Mouse (Mus musculus) MEL (cell line): ENCODE measurements at regions not wholly inside any gene's neighbourhood (a gene's known extent, or its start where the extent isn't known, plus 50 kb on each side); places are given as distances from the start of the nearest gene placed in this dataset.

Source experiments
- DNase-seq: peaks from one replicate; pipeline ENCODE4 v3.0.0; 2011; ENCODE audit warnings: low read depth, low spot score
- H3K27ac ChIP-seq: 2 replicates; pipeline ENCODE4 v1.5.1; 2012; ENCODE audit warnings: low read depth, mild to moderate bottlenecking, control low read depth, low read length, moderate library complexity; ENCODE audit not compliant: control insufficient read depth
- H3K27me3 ChIP-seq, 2 experiments: fragments of 150-350 bp in 1 of 2; sonication (generic) in 1 of 2; 2 replicates each; pipeline ENCODE4 v1.6.1; 2012; ENCODE audit warnings: low read length in 2 of 2, mild to moderate bottlenecking in 2 of 2, improper control_type of control experiment in 1 of 2, moderate library complexity in 1 of 2; ENCODE audit not compliant: insufficient read depth in 2 of 2, control insufficient read depth in 1 of 2
- H3K36me3 ChIP-seq, 2 experiments: 2 replicates each; pipeline ENCODE4 v1.6.1; 2012 to 2014; ENCODE audit warnings: low read length in 2 of 2, improper control_type of control experiment in 1 of 2, inconsistent platforms in 1 of 2, mild to moderate bottlenecking in 1 of 2; ENCODE audit not compliant: insufficient read depth in 2 of 2, control insufficient read depth in 1 of 2
- H3K4me1 ChIP-seq, 2 experiments: fragments of 150-350 bp in 1 of 2; sonication (generic) in 1 of 2; 2 replicates each; pipeline ENCODE4 v1.6.1; 2012; ENCODE audit warnings: low read length in 2 of 2, improper control_type of control experiment in 1 of 2, mild to moderate bottlenecking in 1 of 2; ENCODE audit not compliant: insufficient read depth in 2 of 2, control insufficient read depth in 1 of 2
- H3K4me3 ChIP-seq, 2 experiments: fragments of 150-350 bp in 1 of 2; sonication (generic) in 1 of 2; 2 replicates each; pipeline ENCODE4 v1.5.1; 2012; ENCODE audit warnings: low read depth in 2 of 2, low read length in 2 of 2, mild to moderate bottlenecking in 2 of 2, moderate library complexity in 2 of 2, control low read depth in 1 of 2, improper control_type of control experiment in 1 of 2; ENCODE audit not compliant: control insufficient read depth in 1 of 2, insufficient read depth in 1 of 2
- H3K79me2 ChIP-seq: 2 replicates; pipeline ENCODE4 v1.6.1; 2012; ENCODE audit warnings: mild to moderate bottlenecking, low read length, moderate library complexity; ENCODE audit not compliant: control insufficient read depth, poor library complexity, insufficient read depth
- H3K9ac ChIP-seq: 2 replicates; pipeline ENCODE4 v1.6.1; 2012; ENCODE audit warnings: low read depth, mild to moderate bottlenecking, control low read depth, low read length, moderate library complexity; ENCODE audit not compliant: control insufficient read depth, poor library complexity, severe bottlenecking
- H3K9me3 ChIP-seq: fragments of 150-350 bp; sonication (generic); replicated peaks from 2 replicates; pipeline ENCODE4 v1.6.1; 2012; ENCODE audit warnings: mild to moderate bottlenecking, low read length, improper control_type of control experiment, moderate library complexity; ENCODE audit not compliant: insufficient read depth
- CHD2 ChIP-seq: IDR thresholded peaks from 2 replicates; pipeline ENCODE4 v1.6.1; 2011; ENCODE audit warnings: low read length, improper control_type of control experiment
- CTCF ChIP-seq, 3 experiments: IDR thresholded peaks in 2 of 3; conservative IDR thresholded peaks in 1 of 3; 2 replicates each; pipeline ENCODE4 v1.5.1; 2011 to 2012; ENCODE audit warnings: low read length in 3 of 3, low read depth in 2 of 3, mild to moderate bottlenecking in 2 of 3, improper control_type of control experiment in 1 of 3, inconsistent platforms in 1 of 3, mixed read lengths in 1 of 3, moderate library complexity in 1 of 3; ENCODE audit not compliant: control insufficient read depth in 1 of 3, insufficient read depth in 1 of 3, poor library complexity in 1 of 3, severe bottlenecking in 1 of 3
- ELF1 ChIP-seq: IDR thresholded peaks from 2 replicates; pipeline ENCODE4 v1.6.1; 2014; ENCODE audit warnings: low read depth, mild to moderate bottlenecking, inconsistent platforms, low read length, improper control_type of control experiment, moderate library complexity
- GABPA ChIP-seq: IDR thresholded peaks from 2 replicates; pipeline ENCODE4 v1.6.1; 2012; ENCODE audit warnings: low read depth, mild to moderate bottlenecking, inconsistent platforms, low read length, improper control_type of control experiment, moderate library complexity
- GATA1 ChIP-seq: IDR thresholded peaks from 2 replicates; pipeline ENCODE4 v1.6.1; 2011; ENCODE audit warnings: low read depth, low read length, improper control_type of control experiment
- HCFC1 ChIP-seq: IDR thresholded peaks from 2 replicates; pipeline ENCODE4 v1.6.1; 2012; ENCODE audit warnings: low read depth, mild to moderate bottlenecking, inconsistent platforms, low read length, improper control_type of control experiment, moderate library complexity
- JUND ChIP-seq: IDR thresholded peaks from 2 replicates; pipeline ENCODE4 v1.6.1; 2011; ENCODE audit warnings: low read depth, mild to moderate bottlenecking, improper control_type of control experiment, low read length
- KAT2A ChIP-seq: conservative IDR thresholded peaks from 2 replicates; pipeline ENCODE4 v1.6.1; 2012; ENCODE audit warnings: low read depth, low read length, improper control_type of control experiment, inconsistent platforms
- MAZ ChIP-seq: IDR thresholded peaks from 2 replicates; pipeline ENCODE4 v1.6.1; 2012; ENCODE audit warnings: low read depth, mild to moderate bottlenecking, inconsistent platforms, low read length, improper control_type of control experiment
- MEF2A ChIP-seq: IDR thresholded peaks from 2 replicates; pipeline ENCODE4 v1.6.1; 2014; ENCODE audit warnings: low read depth, mild to moderate bottlenecking, inconsistent platforms, low read length, improper control_type of control experiment; ENCODE audit not compliant: poor library complexity, insufficient replicate concordance, severe bottlenecking; ENCODE audit errors: extremely low read depth
- MXI1 ChIP-seq: IDR thresholded peaks from 2 replicates; pipeline ENCODE4 v1.6.1; 2011; ENCODE audit warnings: mild to moderate bottlenecking, low read depth, low read length, improper control_type of control experiment
- MYC ChIP-seq: IDR thresholded peaks from 2 replicates; pipeline ENCODE4 v1.6.1; 2011; ENCODE audit warnings: low read depth, mild to moderate bottlenecking, low read length, improper control_type of control experiment, moderate library complexity
- NELFE ChIP-seq: IDR thresholded peaks from 2 replicates; pipeline ENCODE4 v1.6.1; 2011; ENCODE audit warnings: low read depth, low read length, improper control_type of control experiment
- NRF1 ChIP-seq: IDR thresholded peaks from 2 replicates; pipeline ENCODE4 v1.6.1; 2014; ENCODE audit warnings: low read depth, mild to moderate bottlenecking, inconsistent platforms, low read length, improper control_type of control experiment, moderate library complexity; ENCODE audit not compliant: poor library complexity, insufficient read depth, severe bottlenecking
- POLR2AphosphoS2 ChIP-seq: IDR thresholded peaks from 2 replicates; pipeline ENCODE4 v1.6.1; 2011; ENCODE audit warnings: low read length, improper control_type of control experiment
- POLR2AphosphoS5 ChIP-seq: IDR thresholded peaks from 2 replicates; pipeline ENCODE4 v1.6.1; 2012; ENCODE audit warnings: low read depth, borderline replicate concordance, mild to moderate bottlenecking, inconsistent platforms, low read length, moderate library complexity, mixed read lengths
- RAD21 ChIP-seq: IDR thresholded peaks from 2 replicates; pipeline ENCODE4 v1.6.1; 2011; ENCODE audit warnings: mild to moderate bottlenecking, low read depth, low read length, improper control_type of control experiment
- RCOR1 ChIP-seq: IDR thresholded peaks from 2 replicates; pipeline ENCODE4 v1.6.1; 2012; ENCODE audit warnings: low read depth, mild to moderate bottlenecking, inconsistent platforms, low read length, improper control_type of control experiment
- SIN3A ChIP-seq: IDR thresholded peaks from 2 replicates; pipeline ENCODE4 v1.6.1; 2012; ENCODE audit warnings: low read length, improper control_type of control experiment, inconsistent platforms
- SMC3 ChIP-seq: IDR thresholded peaks from 2 replicates; pipeline ENCODE4 v1.6.1; 2011; ENCODE audit warnings: low read depth, low read length, improper control_type of control experiment
- TCF12 ChIP-seq: IDR thresholded peaks from 2 replicates; pipeline ENCODE4 v1.6.1; 2014; ENCODE audit warnings: low read depth, mild to moderate bottlenecking, inconsistent platforms, low read length, improper control_type of control experiment, moderate library complexity
- UBTF ChIP-seq: IDR thresholded peaks from 2 replicates; pipeline ENCODE4 v1.6.1; 2012; ENCODE audit warnings: low read depth, mild to moderate bottlenecking, inconsistent platforms, low read length, improper control_type of control experiment, moderate library complexity, borderline replicate concordance; ENCODE audit not compliant: insufficient read depth
- USF1 ChIP-seq: IDR thresholded peaks from 2 replicates; pipeline ENCODE4 v1.6.1; 2014; ENCODE audit warnings: low read depth, mild to moderate bottlenecking, inconsistent platforms, low read length, improper control_type of control experiment, moderate library complexity
- ZC3H11A ChIP-seq: IDR thresholded peaks from 2 replicates; pipeline ENCODE4 v1.6.1; 2012; ENCODE audit warnings: low read depth, mild to moderate bottlenecking, inconsistent platforms, low read length, improper control_type of control experiment
- ZKSCAN1 ChIP-seq: IDR thresholded peaks from 2 replicates; pipeline ENCODE4 v1.6.1; 2012; ENCODE audit warnings: low read depth, mild to moderate bottlenecking, inconsistent platforms, low read length, improper control_type of control experiment, moderate library complexity
- ZMIZ1 ChIP-seq: IDR thresholded peaks from 2 replicates; pipeline ENCODE4 v1.6.1; 2012; ENCODE audit warnings: low read depth, mild to moderate bottlenecking, inconsistent platforms, low read length, improper control_type of control experiment, moderate library complexity
- ZNF384 ChIP-seq: IDR thresholded peaks from 2 replicates; pipeline ENCODE4 v1.6.1; 2012; ENCODE audit warnings: low read depth, mild to moderate bottlenecking, inconsistent platforms, low read length, improper control_type of control experiment

DNA sequence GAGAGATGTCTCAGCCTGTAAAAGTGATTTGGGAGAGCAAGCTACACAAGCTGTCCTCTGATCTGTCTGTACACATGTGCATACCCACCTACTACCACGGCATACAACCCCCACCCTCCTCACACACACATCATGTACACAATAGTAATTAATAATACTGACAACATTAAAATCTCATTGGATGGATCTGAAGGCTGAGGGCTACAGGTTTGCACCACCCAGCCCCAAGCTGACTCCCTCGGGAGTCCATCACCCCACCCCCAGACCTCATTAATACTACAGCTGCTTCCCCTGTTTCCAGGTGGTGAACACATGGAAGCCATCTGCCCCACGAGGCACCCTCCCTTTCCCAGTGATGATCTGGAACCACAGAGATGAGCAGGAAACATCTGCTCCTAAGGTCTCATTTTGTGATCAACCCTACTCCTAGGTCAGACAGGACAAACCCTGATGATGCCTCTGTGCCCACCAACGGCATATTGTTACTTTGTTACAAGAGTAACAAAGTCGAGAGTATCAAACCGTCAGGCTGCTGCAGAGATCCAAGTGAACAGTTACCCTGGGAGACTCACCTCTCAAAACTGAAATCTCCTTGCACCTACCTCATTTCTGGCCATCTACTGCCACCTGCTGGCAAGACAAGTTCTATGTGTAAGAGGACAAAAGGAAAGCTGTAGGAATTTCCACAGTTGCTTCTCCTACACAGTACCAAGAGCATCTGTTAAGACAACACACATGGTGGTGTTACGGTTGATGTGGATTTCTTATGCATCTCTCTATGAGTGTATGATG lies 131.6 kb downstream of the Tfcp2l1 start:
- Histone ChIP-seq H3K27ac (no peak overlapping the region), H3K27me3 (no peaks in the 10 kb centered on the region), H3K9me3 (no peaks in the 10 kb centered on the region), H3K9ac (no peak overlapping the region), H3K4me3 (no peak overlapping the region)
- TF ChIP-seq RAD21 (peak; percentile 92), MYC (no peak), NRF1 (no peak), ZNF384 (no peak), ZC3H11A (peak; percentile 78), TCF12 (no peak), ELF1 (no peak), UBTF (no peak), HCFC1 (no peak), KAT2A (no peak), JUND (no peak), RCOR1 (no peak), MXI1 (no peak), SMC3 (peak; percentile 79), CHD2 (no peak), GABPA (no peak), SIN3A (no peak), MAZ (no peak), USF1 (no peak), POLR2AphosphoS5 (no peak), POLR2AphosphoS2 (no peak), ZKSCAN1 (no peak), NELFE (no peak), MEF2A (no peak), GATA1 (no peak), CTCF (IDR thresholded peaks at IDR 0.05 in 2 of 3, conservative IDR thresholded peaks at IDR 0.05 in 1 of 3; ENCODE audit: control insufficient read depth in 1 of 3, insufficient read depth in 1 of 3, low read depth in 2 of 3, low read length in 3 of 3, poor library complexity in 1 of 3, severe bottlenecking in 1 of 3) (peak; percentile 54 to 82 (median 65)), ZMIZ1 (no peak)
- TF ChIP-seq, all 39 proteins: peak for 4
- Histone ChIP-seq H3K36me3 (no peaks in the 10 kb centered on the region), H3K79me2 (no peaks in the 10 kb centered on the region), H3K4me1 (no peaks in the 10 kb centered on the region)
- peak; percentile 78 for DNase-seq
